Mouse (Mus musculus): ENCODE data around the gene Gm45015.
"Not testable (repeated sequence)": the region's sequence is repeated elsewhere in the genome, so short reads cannot be mapped to it uniquely, and the experiment has no call there.

The Gm45015 gene

DNA sequence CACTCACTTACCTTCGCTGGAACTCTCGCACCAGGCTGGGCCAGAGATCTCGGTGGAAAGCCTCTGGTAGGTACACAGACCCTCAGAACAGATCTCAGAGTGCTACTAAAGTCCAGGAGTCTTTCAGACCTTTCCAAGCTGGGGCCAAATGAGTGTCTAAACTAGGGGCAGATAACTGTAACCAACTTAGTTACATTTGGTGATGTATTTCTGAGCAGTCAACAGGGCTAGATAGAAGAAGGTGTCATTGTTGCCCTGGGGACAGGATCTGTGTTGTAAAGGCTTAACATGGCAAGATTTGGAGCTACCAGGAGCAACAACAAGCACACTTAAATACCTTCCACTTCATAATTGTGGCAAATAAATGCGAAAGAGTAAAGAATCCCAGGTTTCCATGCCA lies at the start of gene Gm45015:
Gene Gm45015 (minus strand): TSS at position 101 of the 400 bp plus-strand sequence.
- no peak for DNase-seq (ENCODE audit: low spot score)

DNA sequence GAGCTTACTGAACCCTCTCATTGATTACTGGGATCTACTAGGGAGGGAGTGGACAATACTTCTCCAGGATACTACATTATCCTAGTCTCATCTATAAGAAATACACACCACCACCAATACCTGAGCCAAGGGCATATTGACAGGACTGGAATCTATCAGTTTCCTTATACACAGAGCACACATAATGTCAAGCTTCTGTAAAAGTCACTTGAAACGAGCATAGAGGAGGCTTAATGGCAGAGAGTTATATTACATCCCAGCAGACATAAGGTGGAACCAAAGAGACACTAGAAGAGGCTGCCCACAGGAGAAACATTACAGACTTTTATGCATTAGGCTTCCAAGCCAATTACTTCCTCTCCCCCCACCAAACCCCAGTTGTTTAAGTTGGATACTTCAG lies 48.3 kb upstream of the Gm45015 start:
- no peak for DNase-seq (ENCODE audit: low spot score)

- no peak for DNase-seq (ENCODE audit: low spot score)
Measured at GRCm38 (mm10) chrX:73384419-73384818, 47.8 kb upstream of the Gm45015 start.

DNA sequence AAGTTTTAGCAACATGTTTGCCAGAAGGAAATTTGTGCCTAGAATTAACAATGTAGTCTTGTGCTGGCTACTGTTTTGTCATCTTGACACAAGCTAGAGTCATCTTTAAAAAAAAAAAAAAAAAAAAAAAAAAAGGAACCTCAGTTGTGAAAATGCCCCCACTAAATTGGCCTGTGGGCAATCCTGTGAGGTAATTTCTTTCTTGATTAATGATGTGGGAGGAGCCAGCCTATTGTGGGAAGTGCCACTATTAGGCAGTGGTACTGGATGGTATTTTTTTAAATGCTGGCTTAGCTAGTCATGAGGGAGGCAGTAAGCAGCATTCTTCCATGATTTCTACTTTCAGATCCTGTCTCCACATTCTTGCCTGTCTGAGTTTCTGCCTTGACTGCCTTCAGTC lies 26.7 kb upstream of the Gm45015 start:
- DNase-seq (ENCODE audit: low spot score) = no peak

- no peak for DNase-seq (ENCODE audit: low spot score)
Measured at GRCm38 (mm10) chrX:73356719-73357118, 20.1 kb upstream of the Gm45015 start.

DNA sequence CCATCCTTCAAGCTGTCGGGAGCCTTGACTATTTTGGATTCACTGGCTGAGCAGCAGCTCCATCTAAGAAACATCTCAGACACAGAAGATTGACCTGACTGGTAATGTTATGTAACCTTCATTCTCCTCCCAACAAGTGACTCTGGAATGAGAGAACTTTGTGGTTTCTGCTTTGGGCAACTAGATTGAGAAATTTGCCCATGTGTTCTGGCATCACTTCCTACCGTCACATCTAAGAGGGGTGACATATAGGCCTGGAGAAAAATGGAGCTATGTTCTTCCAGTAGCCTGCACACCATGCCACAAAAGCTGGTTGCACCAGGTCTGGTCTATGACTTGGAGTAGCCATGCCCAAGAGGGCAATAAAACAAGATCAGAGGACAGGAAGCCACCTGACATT lies 19.5 kb upstream of the Gm45015 start:
- no peak for DNase-seq (ENCODE audit: low spot score)

GRCm38 (mm10) chrX:73344346-73344745 lies 7.7 kb upstream of the Gm45015 start:
- DNase-seq (ENCODE audit: low spot score) = no peak

DNA sequence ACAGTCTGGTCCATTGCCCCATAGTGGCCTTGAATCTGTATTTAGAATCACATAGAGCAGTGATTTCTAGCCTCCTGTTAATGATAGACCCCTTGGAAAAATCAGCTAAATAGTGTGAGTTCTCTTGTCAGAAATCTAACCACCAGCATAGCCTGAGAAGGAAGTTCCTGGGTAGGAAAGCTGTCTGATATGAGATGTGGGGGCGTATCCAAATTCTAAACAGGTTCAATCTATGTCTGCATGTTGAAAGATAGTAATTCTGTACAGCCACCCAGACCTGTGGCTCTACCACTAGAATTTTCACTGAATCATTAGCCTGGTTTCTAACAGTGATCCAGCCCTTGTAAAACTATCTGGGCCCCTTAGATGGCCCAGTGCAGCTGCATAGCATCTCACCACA lies 7.2 kb upstream of the Gm45015 start:
- no peak for DNase-seq (ENCODE audit: low spot score)

DNA sequence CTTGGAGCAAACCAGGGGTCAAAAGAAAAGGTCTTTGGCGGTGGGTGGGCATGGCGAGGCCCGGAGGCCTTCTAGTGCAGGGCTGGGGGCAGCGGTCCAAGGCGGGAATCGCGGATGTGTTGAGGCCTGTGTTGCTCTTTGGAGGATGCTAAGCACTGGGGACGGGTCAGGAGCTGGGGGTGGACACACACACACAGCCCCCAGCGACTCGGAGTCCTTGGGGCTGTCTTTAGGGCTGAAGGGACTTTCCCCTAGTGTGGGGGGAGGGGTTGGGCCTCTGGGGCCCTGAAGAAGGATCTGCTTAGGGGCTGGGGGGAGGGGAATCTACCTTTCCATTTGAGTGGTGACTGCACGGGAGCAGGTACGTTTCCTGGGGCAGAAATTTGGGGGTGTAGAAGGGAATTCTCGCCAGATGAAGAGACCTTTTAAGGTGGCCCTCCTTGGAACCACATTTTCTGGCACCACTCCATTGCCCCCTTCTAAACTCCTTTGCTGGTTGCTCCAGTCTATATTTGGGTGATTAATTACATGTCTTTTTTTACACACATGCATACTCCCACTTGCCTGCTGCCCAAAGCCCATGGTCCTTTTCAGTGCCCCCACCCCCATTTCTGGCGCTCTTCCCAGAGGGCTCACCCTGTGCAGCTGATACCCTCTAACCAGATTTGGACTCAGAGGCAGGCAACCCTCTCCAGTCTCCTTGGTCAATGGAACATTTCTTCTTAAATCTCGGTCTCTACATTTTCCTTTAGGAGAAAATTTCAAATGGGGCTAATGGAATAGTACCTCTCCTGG lies 6.5 kb upstream of the Gm45015 start:
- peak; percentile 11 for DNase-seq (ENCODE audit: low spot score)

GRCm38 (mm10) chrX:73342483-73342895 lies 5.8 kb upstream of the Gm45015 start, which contains the start of gene Zfp275:
TSS of gene Zfp275 (plus strand) at chrX:73342621.
- peak; percentile 57 for DNase-seq (ENCODE audit: low spot score)

- DNase-seq (ENCODE audit: low spot score) = no peak
Measured at GRCm38 (mm10) chrX:73342068-73342467, 5.4 kb upstream of the Gm45015 start.

DNA sequence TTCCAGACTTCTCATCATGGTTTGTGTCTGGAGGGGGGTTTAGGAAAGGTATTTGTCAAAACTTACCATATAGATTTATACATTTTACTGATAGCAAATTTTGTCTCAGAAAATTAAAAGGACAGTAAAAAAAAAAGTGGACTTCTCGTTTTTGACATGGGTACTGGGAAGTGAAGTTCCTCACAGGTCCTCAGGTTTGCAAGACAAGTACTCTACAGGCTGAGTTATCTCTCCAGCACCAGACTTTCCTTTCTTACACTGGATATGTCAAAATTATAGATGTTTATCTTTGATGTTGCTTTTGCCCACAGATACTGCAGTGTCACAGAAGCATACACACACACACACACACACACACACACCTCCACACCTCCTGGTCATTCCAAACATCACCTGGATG lies 4.8 kb upstream of the Gm45015 start:
- DNase-seq (ENCODE audit: low spot score) = no peak

GRCm38 (mm10) chrX:73333548-73333947 lies 3.1 kb downstream of the Gm45015 start:
- DNase-seq (ENCODE audit: low spot score) = no peak

- DNase-seq (ENCODE audit: low spot score) = no peak
Measured at GRCm38 (mm10) chrX:73327215-73327614, 9.4 kb downstream of the Gm45015 start.

DNA sequence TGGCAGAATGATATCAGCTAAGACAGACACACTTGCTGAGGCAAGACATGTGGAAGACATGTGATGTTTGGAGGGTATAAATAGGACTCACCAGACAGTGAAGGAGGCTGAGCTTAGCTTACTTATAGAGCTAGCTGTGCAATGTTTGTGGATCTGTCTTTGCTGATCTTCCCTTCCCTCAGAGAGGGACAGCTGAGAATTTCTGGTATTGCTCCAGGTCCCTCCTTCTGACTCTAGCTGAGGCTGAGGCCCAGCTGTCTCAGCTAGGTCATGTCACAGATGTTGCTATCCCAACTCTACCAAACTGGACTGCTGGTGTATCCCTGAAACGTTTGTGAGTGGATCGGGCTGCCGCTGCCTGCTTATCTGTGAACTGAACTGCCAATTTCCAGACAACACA lies 15.6 kb downstream of the Gm45015 start:
- no peak for DNase-seq (ENCODE audit: low spot score)

- peak; percentile 8 for DNase-seq (ENCODE audit: low spot score)
Measured at GRCm38 (mm10) chrX:73312522-73312921, 24.1 kb downstream of the Gm45015 start.

- DNase-seq (ENCODE audit: low spot score) = not testable (repeated sequence)
Measured at GRCm38 (mm10) chrX:73295745-73296144, 40.9 kb downstream of the Gm45015 start.

DNA sequence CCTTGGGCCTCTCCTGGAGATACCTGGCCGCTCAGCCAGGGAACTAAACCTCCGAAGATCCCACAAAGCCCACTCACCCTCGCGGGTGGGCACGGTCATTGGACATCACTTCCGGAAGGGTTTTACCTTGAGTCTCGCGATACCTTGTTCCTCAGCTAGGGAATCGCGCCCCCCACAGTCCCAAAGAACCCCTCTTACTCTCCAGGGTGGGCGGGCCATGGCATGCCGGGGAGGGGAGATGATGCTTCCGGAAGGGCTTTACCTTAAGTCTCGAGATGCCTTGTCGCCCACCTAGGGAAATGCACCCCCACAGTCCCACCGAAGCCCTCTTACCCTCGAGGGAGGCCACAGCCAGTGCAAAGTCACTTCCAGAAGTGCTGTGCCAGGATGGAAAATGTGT lies 43.8 kb downstream of the Gm45015 start, which contains the start of the genes Xlr5a and Xlr5c:
Gene Xlr5a (minus strand): TSS at position 101 of the 400 bp plus-strand sequence.
Gene Xlr5c (minus strand): TSS at position 101 of the 400 bp plus-strand sequence.
- not testable (repeated sequence) for DNase-seq (ENCODE audit: low spot score)
